Mouse (Mus musculus) embryonic fibroblast, embryonic 13.5 days (primary cell): ENCODE data around the gene Arhgdib. TPM values are rescaled to one million over a fixed set of nuclear protein-coding genes. Genes with fewer than 3 reads are reported as not detected.
A peak's percentile ranks its signal among the peaks of the same experiment; 100 is the strongest.

Experiments used
- H3K27ac ChIP-seq: 2 replicates; pipeline ENCODE4 v1.5.1; 2012; ENCODE audit warnings: low read length, control low read depth, inconsistent platforms; ENCODE audit not compliant: insufficient read depth
- H3K4me1 ChIP-seq: 2 replicates; pipeline ENCODE4 v1.6.1; 2011; ENCODE audit warnings: low read length; ENCODE audit not compliant: control insufficient read depth, insufficient read depth
- H3K4me3 ChIP-seq: 2 replicates; pipeline ENCODE4 v1.5.1; 2011; ENCODE audit warnings: mild to moderate bottlenecking, control low read depth, low read length; ENCODE audit not compliant: insufficient read depth
- CTCF ChIP-seq: IDR thresholded peaks from 2 replicates; pipeline ENCODE4 v1.5.1; 2011; ENCODE audit warnings: mild to moderate bottlenecking, control low read depth, low read length, moderate library complexity, borderline replicate concordance; ENCODE audit not compliant: insufficient read depth
- POLR2A ChIP-seq: IDR thresholded peaks from 2 replicates; pipeline ENCODE4 v1.6.1; 2011; ENCODE audit warnings: low read depth, mild to moderate bottlenecking, control low read depth, low read length, moderate library complexity
- polyA plus RNA-seq: library from polyadenylated mRNA; stranded (reverse); fragments of >200 nt; gene quantifications from 2 replicates; pipeline ENCODE4 v1.2.4, GENCODE M21; 2011; ENCODE audit warnings: low read depth; ENCODE audit not compliant: missing spikeins, insufficient read length

Arhgdib gene
- 221 and 426 TPM in 2 replicates for polyA plus RNA-seq

- peaks cover 18% of the 10 kb centered on the region for H3K4me1 ChIP-seq
- TF ChIP-seq POLR2A = peak; percentile 50
- no peak for TF ChIP-seq CTCF
- H3K27ac ChIP-seq = peak within 1 kb of the TSS; percentile 87
- H3K4me3 ChIP-seq = peak within 1 kb of the TSS; percentile 55
These were observed at the start of gene Arhgdib for GRCm38 (mm10) chr6:136941051-136942021. Gene Arhgdib (minus strand): TSS chr6:136941899.

- Histone ChIP-seq H3K4me1 (0 out of 2 replicates have a peak, but pooled peaks cover 6% of the 10 kb centered on the region), H3K4me3 (no peak overlapping the region), H3K27ac (no peak overlapping the region)
- TF ChIP-seq CTCF (no peak), POLR2A (no peak)
These were observed 48.9 kb upstream of the Arhgdib start for GRCm38 (mm10) chr6:136990557-136990956.

GRCm38 (mm10) chr6:136989824-136990497, 48.3 kb upstream of the Arhgdib start:
- TF ChIP-seq CTCF (no peak), POLR2A (no peak)
- H3K4me1 ChIP-seq = 0 out of 2 replicates have a peak, but pooled peaks cover 10% of the 10 kb centered on the region
- no peak overlapping the region for H3K4me3 ChIP-seq
- H3K27ac ChIP-seq = no peak overlapping the region

- TF ChIP-seq CTCF = no peak
- no peak for TF ChIP-seq POLR2A
- Histone ChIP-seq H3K4me3 (no peak overlapping the region), H3K27ac (no peak overlapping the region), H3K4me1 (0 out of 2 replicates have a peak, but pooled peaks cover 10% of the 10 kb centered on the region)
These were observed 46.9 kb upstream of the Arhgdib start for GRCm38 (mm10) chr6:136988536-136989060.

GRCm38 (mm10) chr6:136986718-136987117, 45.0 kb upstream of the Arhgdib start:
- TF ChIP-seq POLR2A (no peak), CTCF (no peak)

GRCm38 (mm10) chr6:136986019-136986418, 44.3 kb upstream of the Arhgdib start:
- Histone ChIP-seq H3K4me3 (no peak overlapping the region), H3K27ac (no peak overlapping the region), H3K4me1 (0 out of 2 replicates have a peak, but pooled peaks cover 10% of the 10 kb centered on the region)
- TF ChIP-seq POLR2A (no peak), CTCF (no peak)

More at GRCm38 (mm10) chr6:136986718-136987117, 45.0 kb upstream of the Arhgdib start:
- Histone ChIP-seq H3K4me1 (0 out of 2 replicates have a peak, but pooled peaks cover 10% of the 10 kb centered on the region), H3K4me3 (no peak overlapping the region), H3K27ac (no peak overlapping the region)

GRCm38 (mm10) chr6:136983201-136983600, 41.5 kb upstream of the Arhgdib start:
- no peak for TF ChIP-seq CTCF
- no peak for TF ChIP-seq POLR2A
- no peak overlapping the region for H3K4me3 ChIP-seq
- no peak overlapping the region for H3K27ac ChIP-seq
- peaks cover 14% of the 10 kb centered on the region for H3K4me1 ChIP-seq

- Histone ChIP-seq H3K4me3 (no peak overlapping the region), H3K4me1 (peaks cover 14% of the 10 kb centered on the region), H3K27ac (no peak overlapping the region)
- TF ChIP-seq CTCF = no peak
- TF ChIP-seq POLR2A = no peak
These were observed 40.9 kb upstream of the Arhgdib start for GRCm38 (mm10) chr6:136982581-136982980.

- H3K27ac ChIP-seq = no peak overlapping the region
These were observed 38.6 kb upstream of the Arhgdib start for GRCm38 (mm10) chr6:136980331-136980746.

More at GRCm38 (mm10) chr6:136980331-136980746, 38.6 kb upstream of the Arhgdib start:
- H3K4me1 ChIP-seq = peaks cover 6% of the 10 kb centered on the region
- TF ChIP-seq CTCF (no peak), POLR2A (no peak)
- no peak overlapping the region for H3K4me3 ChIP-seq
